In genomic region chr1:60659604-60660003, GRCm38 (mm10) we compare ENCODE assay signal across 22 mouse cellular contexts.
"Had no signal": no experiment of that assay in that cellular context is flagged by ENCODE, and none has a peak within 500 bp of the region (broad histone marks: within the 10 kb centered on the region; RNA-seq: fewer than 3 reads in every experiment).

No protein-coding gene starts in this region.

- H3K4me2 ChIP-seq: lung, embryonic 15.5 days; midbrain, embryonic 12.5 days; neural tube, embryonic 13.5 days; neural tube, embryonic 15.5 days; stomach, embryonic 15.5 days had no signal

- H3K27ac ChIP-seq: liver, embryonic 14.5 days; lung, embryonic 15.5 days; midbrain, embryonic 10.5 days; midbrain, embryonic 12.5 days; neural tube, embryonic 13.5 days; neural tube, embryonic 15.5 days; stomach, embryonic 15.5 days; stomach, postnatal 0 days had no signal

- ATAC-seq: lung, postnatal 0 days; midbrain, embryonic 16.5 days had no signal

- H3K9me3 ChIP-seq: lung, embryonic 15.5 days; midbrain, embryonic 10.5 days; midbrain, embryonic 12.5 days; neural tube, embryonic 13.5 days; neural tube, embryonic 15.5 days; stomach, embryonic 15.5 days had no signal

- H3K4me3 ChIP-seq: lung, embryonic 15.5 days; midbrain, embryonic 10.5 days; midbrain, embryonic 12.5 days; myocyte; neural tube, embryonic 13.5 days; neural tube, embryonic 15.5 days; stomach, embryonic 15.5 days had no signal

- H3K9ac ChIP-seq: liver, embryonic 14.5 days; lung, embryonic 15.5 days; midbrain, embryonic 12.5 days; neural tube, embryonic 13.5 days; neural tube, embryonic 15.5 days; stomach, embryonic 15.5 days had no signal

- H3K27me3 ChIP-seq: lung, embryonic 15.5 days; midbrain, embryonic 12.5 days; neural tube, embryonic 13.5 days; neural tube, embryonic 15.5 days; stomach, embryonic 15.5 days had no signal

- H3K4me1 ChIP-seq: midbrain, embryonic 12.5 days; neural tube, embryonic 13.5 days had no signal

- DNase-seq: lung, adult 2 months; lung, postnatal 4 days; midbrain, embryonic 14.5 days; retina, postnatal 1 day; right cerebral cortex, adult 18-20 months; right cerebral cortex, postnatal 25 days; right cerebral cortex, postnatal 4 days; spleen, adult 18-20 months; thymus, adult 2 months; thymus, postnatal 25 days; thymus, postnatal 4 days had no signal

- H3K36me3 ChIP-seq: lung, embryonic 15.5 days; midbrain, embryonic 10.5 days; midbrain, embryonic 12.5 days; neural tube, embryonic 13.5 days; neural tube, embryonic 15.5 days; stomach, embryonic 15.5 days had no signal
